Mouse (Mus musculus) common myeloid progenitor, adult 5-6 weeks (primary cell): ENCODE data around the gene Parp2. TPM values are rescaled to one million over a fixed set of nuclear protein-coding genes. Genes with fewer than 3 reads are reported as not detected.

Experiments used
- ATAC-seq: replicated peaks from 2 replicates; pipeline ENCODE4 v1.8.0; 2016; ENCODE audit warnings: low read depth, mild to moderate bottlenecking, moderate TSS enrichment, inconsistent platforms; ENCODE audit not compliant: poor library complexity, severe bottlenecking
- total RNA-seq: library from RNA; stranded (forward); fragments of 200-1000, 187-1606 nt; gene quantifications from 2 replicates; pipeline ENCODE4 v1.2.3, GENCODE M21; 2017

Parp2 gene
- total RNA-seq, 1 experiment from 2014 or later: 92.3 TPM

DNA sequence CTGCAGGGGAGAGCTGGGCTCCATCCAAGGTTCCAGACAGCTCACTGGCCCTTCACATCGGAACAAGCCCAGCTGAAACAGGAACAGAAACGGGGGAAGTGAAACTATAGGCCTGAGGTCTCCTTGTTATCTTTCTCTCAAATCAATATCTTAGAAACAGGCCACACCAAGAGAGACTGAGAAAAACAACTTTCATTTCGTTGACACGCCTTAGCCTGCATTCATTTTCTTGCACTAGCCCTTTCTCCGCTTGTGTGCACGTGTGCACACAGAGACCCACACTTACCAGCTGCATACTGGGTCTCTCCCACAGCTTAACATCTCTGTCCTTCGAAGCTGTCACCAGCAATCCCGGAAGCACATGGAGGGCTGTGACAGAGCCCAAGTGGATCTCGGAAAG lies 16.6 kb downstream of the Parp2 start:
- peak; percentile 92 for ATAC-seq

DNA sequence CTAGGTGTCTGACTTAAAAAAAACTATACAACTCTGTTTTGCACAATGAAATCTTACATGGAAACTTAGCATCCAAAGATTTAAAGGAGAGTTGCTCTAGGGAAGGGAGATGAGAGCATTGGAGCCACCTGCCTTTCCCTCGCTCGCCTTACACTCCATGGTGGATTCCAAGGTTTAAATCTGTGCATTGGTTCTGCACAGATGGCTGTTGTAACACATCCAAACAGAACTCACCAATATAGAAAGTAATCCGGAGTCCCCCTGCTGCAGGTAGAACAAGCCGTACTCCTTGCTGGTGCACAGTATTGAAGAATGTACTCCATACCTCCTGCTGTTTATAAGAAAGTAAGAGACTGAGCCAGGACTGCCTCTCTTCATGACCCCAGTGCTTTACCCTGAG lies 18.9 kb downstream of the Parp2 start:
- ATAC-seq: no peak

DNA sequence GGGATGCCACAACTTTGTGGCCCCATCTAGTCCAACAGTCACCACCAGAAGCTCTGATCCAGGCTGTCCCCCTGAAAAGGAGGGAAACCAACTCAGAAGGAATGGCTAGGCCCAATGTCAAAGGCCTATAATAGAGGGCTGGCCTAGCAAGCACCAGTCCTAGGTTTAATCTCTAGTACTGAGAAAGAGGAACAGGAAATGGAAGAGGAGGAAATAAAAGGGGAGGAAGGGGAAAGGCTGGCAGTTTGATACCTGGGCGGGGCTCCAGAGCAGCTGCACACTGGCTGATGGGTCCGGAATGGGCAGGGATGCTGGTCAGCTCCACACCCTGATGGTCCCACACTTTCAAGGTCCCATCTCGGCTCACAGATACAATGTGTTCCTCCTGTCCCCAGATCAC lies 22.2 kb downstream of the Parp2 start:
- peak; percentile 17 for ATAC-seq

DNA sequence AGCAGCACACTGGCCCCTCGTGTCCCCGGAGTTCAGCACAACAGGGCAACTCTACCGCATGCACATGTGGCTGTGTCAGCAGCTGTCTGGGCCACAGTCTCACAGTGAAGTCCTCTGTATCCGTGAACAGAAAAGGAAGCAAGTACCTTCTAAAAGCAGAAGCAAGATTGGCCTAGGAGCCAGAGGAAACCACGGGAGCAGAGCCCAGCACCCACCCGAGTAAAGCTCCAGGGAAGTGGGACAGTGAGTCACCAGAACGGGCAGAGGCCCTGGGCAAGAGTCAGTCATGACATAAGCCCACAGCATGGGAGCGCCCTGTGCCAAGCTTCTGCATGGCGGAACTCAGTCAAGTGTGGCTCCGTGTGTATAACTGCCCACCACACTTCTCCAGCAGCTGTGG lies 26.3 kb downstream of the Parp2 start:
- ATAC-seq: peak; percentile 94

DNA sequence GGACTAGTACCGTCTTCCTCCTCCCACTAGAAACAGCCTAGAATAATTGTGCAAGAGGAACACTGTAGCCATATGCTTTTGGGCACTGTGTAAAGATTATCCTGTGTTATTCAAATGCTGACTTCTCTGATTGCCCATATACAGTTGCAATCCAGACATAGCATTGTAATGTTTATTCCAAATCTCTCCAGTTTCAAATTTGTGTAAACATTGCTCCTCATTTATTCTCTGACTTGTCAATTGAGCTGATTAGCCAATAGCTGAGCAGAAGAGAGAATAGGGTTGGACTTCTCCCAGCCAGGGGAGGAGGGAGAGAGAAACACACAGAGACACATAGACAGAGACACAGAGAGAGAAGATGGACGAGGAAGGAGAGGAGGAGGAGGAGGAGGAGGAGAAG lies 26.8 kb downstream of the Parp2 start:
- no peak for ATAC-seq

DNA sequence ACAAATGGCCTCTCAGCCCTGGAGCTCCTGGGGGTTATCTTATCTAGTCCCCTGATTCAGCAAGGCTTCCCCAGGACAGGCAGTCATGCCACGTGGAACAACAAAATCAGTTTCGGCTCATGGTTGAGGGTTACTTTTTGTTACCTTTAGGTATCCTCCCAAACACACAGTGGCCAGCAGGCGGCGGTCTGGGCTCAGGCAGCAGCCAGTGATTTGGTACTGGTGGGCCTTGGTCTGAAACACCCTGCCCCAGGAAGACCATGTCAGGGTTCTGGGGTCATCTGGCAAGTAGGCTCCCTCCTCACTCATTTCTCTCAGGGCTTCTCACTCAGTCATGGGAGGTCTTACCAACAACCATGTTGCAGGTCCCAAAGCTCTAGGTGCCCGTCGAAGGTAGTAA lies 29.6 kb downstream of the Parp2 start:
- no peak for ATAC-seq

- no peak for ATAC-seq
Observed at GRCm38 (mm10) chr14:50855788-50856187, 48.1 kb downstream of the Parp2 start.

DNA sequence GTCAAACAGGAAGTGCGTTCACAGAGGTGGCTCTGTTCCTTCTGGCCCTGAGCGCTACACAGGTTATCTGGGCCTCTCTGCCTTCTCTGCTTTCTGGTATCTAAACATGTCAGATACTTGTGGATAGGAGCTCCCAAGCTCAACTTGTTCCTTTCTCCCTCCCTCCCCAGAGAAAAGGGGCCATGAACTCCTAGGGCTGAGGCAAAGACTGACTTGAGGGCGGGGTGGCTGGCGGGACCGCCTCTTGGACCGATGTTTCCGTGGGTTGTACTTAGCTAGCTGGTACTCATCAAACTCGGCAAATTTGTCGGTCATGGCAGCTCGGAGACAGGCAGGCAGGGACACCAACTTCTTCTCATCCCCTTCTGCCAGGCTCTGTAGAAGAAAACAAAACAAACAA lies 55.0 kb downstream of the Parp2 start:
- ATAC-seq: no peak

DNA sequence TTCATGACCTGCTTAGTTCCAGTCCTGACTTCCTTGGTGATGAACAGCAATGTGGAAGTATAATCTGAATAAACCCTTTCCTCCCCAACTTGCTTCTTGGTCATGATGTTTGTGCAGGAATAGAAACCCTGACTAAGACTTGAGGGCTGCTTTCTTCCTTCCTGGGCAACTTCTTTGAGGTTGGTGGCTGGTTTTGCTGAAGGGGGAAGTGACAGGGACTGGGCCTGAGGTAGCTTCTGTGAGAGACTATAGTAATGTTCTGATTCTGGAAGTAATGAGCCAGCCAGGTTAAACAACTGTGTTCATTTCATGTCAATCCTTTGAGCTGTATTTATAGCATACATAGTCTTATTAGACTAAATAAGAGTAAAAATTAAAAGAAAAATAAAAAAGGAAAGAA lies 57.4 kb downstream of the Parp2 start:
- ATAC-seq: peak; percentile 83

DNA sequence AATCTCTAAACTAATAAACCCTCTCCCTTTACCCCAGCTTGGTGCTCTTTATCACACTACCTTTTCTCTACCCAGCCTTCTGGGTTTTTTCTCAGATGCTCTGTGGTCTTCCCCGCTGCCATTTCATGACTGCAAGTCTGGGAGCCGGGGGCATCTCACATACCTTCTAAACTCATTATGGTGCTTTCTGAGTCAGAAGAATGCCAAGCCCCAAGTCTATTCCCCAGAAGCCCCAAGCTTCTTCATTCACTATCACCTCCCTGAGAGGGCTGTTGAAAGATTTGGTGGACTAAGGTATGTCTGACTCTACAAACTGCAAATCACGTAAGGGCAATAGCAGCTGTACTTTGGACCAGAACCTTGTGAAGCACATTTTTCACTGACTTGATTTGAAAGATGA lies 59.3 kb downstream of the Parp2 start:
- ATAC-seq: no peak

DNA sequence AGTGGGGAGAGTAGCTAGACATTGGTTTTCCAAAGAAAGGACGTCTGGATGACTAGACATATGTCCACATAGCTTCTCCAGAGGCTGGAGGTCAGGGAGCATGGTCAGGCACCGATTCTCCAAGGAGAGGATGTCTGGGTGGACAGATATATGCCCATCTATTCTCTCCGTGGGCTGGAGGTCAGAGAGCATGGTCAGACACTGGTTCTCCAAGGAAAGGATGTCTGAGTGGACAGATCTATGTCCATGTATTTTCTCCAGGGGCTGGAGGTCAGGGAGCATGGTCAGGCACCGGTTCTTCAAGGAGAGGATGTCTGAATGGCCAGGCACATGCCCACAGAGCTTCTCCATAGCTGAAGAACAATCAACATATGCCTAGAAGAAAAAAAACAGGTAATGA lies 60.6 kb downstream of the Parp2 start:
- ATAC-seq: no peak

DNA sequence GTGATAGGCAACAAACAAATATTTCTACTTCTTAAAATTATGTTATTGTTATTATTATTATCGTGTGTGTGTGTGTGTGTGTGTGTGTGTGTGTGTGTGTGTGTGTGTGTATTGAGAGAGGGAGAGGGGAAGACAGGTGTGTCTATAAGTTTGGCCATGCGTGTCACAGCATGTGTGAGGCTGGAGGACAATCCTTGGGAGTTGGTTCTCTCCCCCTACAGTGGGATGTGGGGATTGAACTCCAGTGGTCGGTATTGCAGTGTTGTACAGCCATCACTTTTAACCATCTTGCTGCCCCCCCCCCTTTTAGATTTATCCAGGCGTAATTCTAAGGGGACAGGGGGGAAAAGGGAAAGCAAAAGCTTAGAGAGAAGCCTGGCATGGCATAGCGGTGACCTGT lies 61.0 kb downstream of the Parp2 start:
- no peak for ATAC-seq

DNA sequence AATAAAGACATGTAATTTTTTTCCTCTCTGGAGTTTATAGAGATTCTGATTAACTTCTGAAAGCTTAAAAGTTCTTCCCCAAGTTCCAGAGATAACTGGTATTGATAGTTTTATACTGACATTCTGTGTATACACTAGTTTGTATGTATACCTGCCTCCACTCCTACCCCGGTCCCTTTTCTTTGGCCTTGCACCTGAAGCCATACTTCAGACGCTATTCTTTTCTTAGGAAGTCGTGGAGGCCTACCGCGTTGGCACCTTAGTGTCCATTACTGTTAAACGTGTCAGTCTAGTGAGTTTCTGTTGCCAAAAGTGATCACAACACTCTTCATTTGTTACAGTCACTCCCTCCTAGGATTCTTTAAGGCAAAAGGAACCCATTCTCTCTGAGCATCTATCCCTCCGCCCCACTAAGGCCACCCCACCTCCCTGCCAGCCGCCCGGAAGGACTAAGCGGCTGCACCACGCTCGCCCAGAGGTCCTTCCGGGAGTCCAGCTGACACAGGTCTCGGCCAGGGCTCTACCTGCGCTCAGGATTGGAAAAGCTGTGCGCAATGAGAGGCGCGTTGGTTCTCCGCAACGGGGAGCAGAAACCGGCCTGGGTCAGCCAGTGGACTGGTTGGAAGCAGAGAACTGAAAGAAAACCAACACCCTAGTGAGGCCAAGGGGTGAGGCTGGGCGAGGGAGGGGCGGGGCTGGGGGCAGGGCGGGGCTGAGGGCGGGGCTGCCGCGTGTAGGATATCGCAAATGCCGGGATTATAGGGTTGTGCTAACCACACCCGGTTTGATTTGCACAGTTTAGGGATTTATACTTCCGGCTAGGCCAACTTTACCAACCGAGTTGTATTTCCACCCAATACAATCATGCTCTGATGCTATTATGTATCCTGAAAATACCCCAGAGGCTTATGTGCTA lies 62.5 kb downstream of the Parp2 start, which contains the start of gene Tep1:
TSS of gene Tep1 (minus strand) at position 672 of the 916 bp plus-strand sequence.
- peak; percentile 94 for ATAC-seq

GRCm38 (mm10) chr14:50870805-50871143 lies 63.1 kb downstream of the Parp2 start:
- peak; percentile 46; the same call in 1 of the 2 replicates for ATAC-seq

Other genes starting within 250 kb of the Parp2 start
- gene Olfr744, start 193.0 kb upstream of the Parp2 start, total RNA-seq: not detected in 2 replicates
- gene Olfr745, start 168.5 kb upstream of the Parp2 start, total RNA-seq: not detected in 2 replicates
- not detected in 2 replicates for gene Olfr746, start 160.8 kb upstream of the Parp2 start, total RNA-seq
- gene Olfr747, start 114.6 kb upstream of the Parp2 start, total RNA-seq: not detected in 2 replicates
- gene Olfr748, start 100.5 kb upstream of the Parp2 start, total RNA-seq: not detected in 2 replicates
- not detected in 2 replicates for gene Olfr749, start 62.7 kb upstream of the Parp2 start, total RNA-seq
- 34.8 and 38.3 TPM in 2 replicates for gene Ttc5, start 22.3 kb upstream of the Parp2 start, total RNA-seq
- not detected in 2 replicates for gene Ccnb1ip1, start 109 bp upstream of the Parp2 start, total RNA-seq
- gene Tep1, start 62.7 kb downstream of the Parp2 start, total RNA-seq: 12.7 and 19.3 TPM in 2 replicates
- gene Klhl33, start 89.7 kb downstream of the Parp2 start, total RNA-seq: 0.32 TPM in 1 of 2 replicates, not detected in the other
- gene Osgep, start 117.1 kb downstream of the Parp2 start, total RNA-seq: 110 and 124 TPM in 2 replicates
- 206 and 222 TPM in 2 replicates for gene Apex1, start 117.1 kb downstream of the Parp2 start, total RNA-seq
- 15.6 and 17.3 TPM in 2 replicates for gene Pip4p1, start 123.0 kb downstream of the Parp2 start, total RNA-seq
- gene Pnp, start 123.2 kb downstream of the Parp2 start, total RNA-seq: 144 and 156 TPM in 2 replicates
- gene Gm49342, start 136.7 kb downstream of the Parp2 start, total RNA-seq: 34.9 and 44.0 TPM in 2 replicates
- 1.5 and 5.4 TPM in 2 replicates for gene Pnp2, start 148.2 kb downstream of the Parp2 start, total RNA-seq
- not detected in 2 replicates for gene Rnase10, start 199.9 kb downstream of the Parp2 start, total RNA-seq
- not detected in 2 replicates for gene Rnase9, start 234.0 kb downstream of the Parp2 start, total RNA-seq
- gene Rnase11, start 242.3 kb downstream of the Parp2 start, total RNA-seq: not detected in 2 replicates
- not detected in 2 replicates for gene Rnase12, start 249.8 kb downstream of the Parp2 start, total RNA-seq